Mouse (Mus musculus) heart, embryonic 14.5 days (tissue): ENCODE data around the gene Olfr96. TPM values are rescaled to one million over a fixed set of nuclear protein-coding genes. Genes with fewer than 3 reads are reported as not detected.

Source experiments
- ATAC-seq: fragments of 200-750 bp; cut with Nextera tagmentation; 2 replicates; pipeline ENCODE4 v1.8.0; 2017; ENCODE audit warnings: low read depth, moderate TSS enrichment; ENCODE audit not compliant: insufficient number of reproducible peaks, insufficient read depth, low FRiP score
- H3K27ac ChIP-seq, 2 experiments: fragments of 200-500 bp in 1 of 2; fragments of 300-500 bp in 1 of 2; sonication (generic) in 1 of 2; replicated peaks in 1 of 2; 2 replicates each; pipeline ENCODE4 v1.5.1; 2012 to 2014; ENCODE audit warnings: low read depth in 2 of 2, low read length in 2 of 2, control low read depth in 1 of 2, mild to moderate bottlenecking in 1 of 2, mixed read lengths in 1 of 2; ENCODE audit not compliant: control insufficient read depth in 1 of 2, insufficient read depth in 1 of 2
- H3K27me3 ChIP-seq: fragments of 300-500 bp; sonication (generic); 2 replicates; pipeline ENCODE4 v1.6.1; 2014; ENCODE audit warnings: mild to moderate bottlenecking, low read length, control low read depth; ENCODE audit not compliant: control insufficient read depth, insufficient read depth
- H3K36me3 ChIP-seq: fragments of 300-500 bp; sonication (generic); 2 replicates; pipeline ENCODE4 v1.6.1; 2014; ENCODE audit warnings: mild to moderate bottlenecking, control low read depth, low read length, mixed read lengths; ENCODE audit not compliant: control insufficient read depth, insufficient read depth
- H3K4me1 ChIP-seq, 2 experiments: fragments of 200-500 bp in 1 of 2; fragments of 300-500 bp in 1 of 2; sonication (generic) in 1 of 2; 2 replicates each; pipeline ENCODE4 v1.6.1; 2012 to 2014; ENCODE audit warnings: low read length in 2 of 2, control low read depth in 1 of 2, mixed read lengths in 1 of 2; ENCODE audit not compliant: control insufficient read depth in 2 of 2, insufficient read depth in 2 of 2
- H3K4me2 ChIP-seq: fragments of 300-500 bp; sonication (generic); 2 replicates; pipeline ENCODE4 v1.6.1; 2014; ENCODE audit warnings: mild to moderate bottlenecking, low read length
- H3K4me3 ChIP-seq, 2 experiments: fragments of 200-500 bp in 1 of 2; fragments of 300-500 bp in 1 of 2; sonication (generic) in 1 of 2; 2 replicates each; pipeline ENCODE4 v1.5.1; 2012 to 2014; ENCODE audit warnings: low read length in 2 of 2, mild to moderate bottlenecking in 2 of 2, control low read depth in 1 of 2, low read depth in 1 of 2, moderate library complexity in 1 of 2; ENCODE audit not compliant: control insufficient read depth in 1 of 2, insufficient read depth in 1 of 2
- H3K9ac ChIP-seq: fragments of 300-500 bp; sonication (generic); 2 replicates; pipeline ENCODE4 v1.6.1; 2014; ENCODE audit warnings: mild to moderate bottlenecking, low read length
- H3K9me3 ChIP-seq: fragments of 300-500 bp; sonication (generic); 2 replicates; pipeline ENCODE4 v1.6.1; 2016; ENCODE audit warnings: low read length, control low read depth; ENCODE audit not compliant: control insufficient read depth
- WGBS: fragments of 180-500 bp; shearing (Covaris S2); extraction: QIAGEN DNeasy Blood & Tissue Kit; methylation state at CpG from one replicate; pipeline ENCODE4 v1.1.7; 2014; 5-methylcytosine and 5-hydroxymethylcytosine counted together
- polyA plus RNA-seq: library from polyadenylated mRNA; unstranded; fragments of >200 nt; fragmentation: Nextera tagmentation; extraction: Ambion mirVana; gene quantifications from 2 replicates; pipeline ENCODE4 v1.2.1, GENCODE M21; 2014

Gene Olfr96
- not detected in 2 replicates for polyA plus RNA-seq

DNA sequence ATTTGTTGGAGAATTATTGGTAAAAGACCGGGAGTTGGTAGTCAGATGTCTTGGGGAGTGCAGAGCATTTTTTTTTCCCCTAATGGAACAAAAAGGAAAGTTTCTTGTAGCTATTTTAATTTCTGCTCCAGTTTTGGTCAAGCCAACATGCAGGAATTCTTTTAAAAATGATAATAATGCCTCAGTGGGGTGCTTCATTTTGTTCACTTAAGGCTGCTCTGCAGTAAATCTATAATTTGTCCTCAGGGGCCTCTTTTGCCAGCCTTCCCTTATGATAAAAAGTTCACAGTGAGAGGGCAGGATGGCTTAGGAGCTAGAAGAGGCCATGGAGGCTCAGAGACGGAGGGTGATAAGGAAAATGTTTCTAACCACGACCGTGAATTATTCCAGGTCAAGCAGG lies at the start of gene Olfr96:
Gene Olfr96, plus strand, starts transcription at position 301 of the 400 bp plus-strand sequence.
- Histone ChIP-seq H3K9me3 (peaks cover 6% of the 10 kb centered on the region; the same call in 1 of the 2 replicates), H3K4me3 (no peak within 1 kb of the TSS), H3K4me1 (no peaks in the 10 kb centered on the region), H3K27ac (no peak within 1 kb of the TSS), H3K36me3 (no peaks in the 10 kb centered on the region), H3K27me3 (no peaks in the 10 kb centered on the region), H3K9ac (no peak within 1 kb of the TSS), H3K4me2 (no peak within 1 kb of the TSS)
- WGBS, result 48% methylated on average over 4 of the region's 4 CpGs
- no peak for ATAC-seq

DNA sequence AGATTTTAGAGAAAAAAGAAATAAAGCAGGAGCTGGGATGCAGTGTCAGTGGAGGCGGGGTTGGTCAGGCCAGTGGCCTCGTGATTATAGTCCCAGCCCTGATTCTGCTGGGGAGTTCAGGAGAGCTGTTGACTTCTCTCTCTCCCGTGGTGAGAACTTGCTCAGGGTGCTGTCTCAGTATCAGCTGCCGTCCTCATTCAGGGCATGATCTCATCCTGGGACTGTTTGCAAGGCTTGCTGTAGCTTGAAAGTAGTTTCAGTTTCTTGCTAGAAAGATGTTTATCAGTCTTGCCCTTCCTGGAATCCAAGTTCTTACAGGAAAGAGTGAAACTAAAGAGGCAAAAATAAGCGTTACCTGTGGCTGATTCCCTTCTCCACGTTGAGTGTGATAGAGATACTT lies 34.5 kb upstream of the Olfr96 start:
- Histone ChIP-seq H3K27ac (no peak overlapping the region), H3K9ac (no peak overlapping the region), H3K4me3 (no peak overlapping the region), H3K4me1 (no peaks in the 10 kb centered on the region), H3K27me3 (no peaks in the 10 kb centered on the region), H3K4me2 (no peak overlapping the region), H3K9me3 (no peaks in the 10 kb centered on the region), H3K36me3 (no peaks in the 10 kb centered on the region)
- 25% methylated on average over 6 of the region's 6 CpGs for WGBS
- no peak for ATAC-seq

- no peaks in the 10 kb centered on the region for H3K9me3 ChIP-seq
- WGBS, result 31% methylated on average over 2 of the region's 2 CpGs
- no peak overlapping the region for H3K4me2 ChIP-seq
- no peak overlapping the region for H3K27ac ChIP-seq
- H3K4me3 ChIP-seq, result no peak overlapping the region
- no peaks in the 10 kb centered on the region for H3K36me3 ChIP-seq
- ATAC-seq, result no peak
- no peak overlapping the region for H3K9ac ChIP-seq
- H3K27me3 ChIP-seq, result peaks cover 12% of the 10 kb centered on the region
- no peaks in the 10 kb centered on the region for H3K4me1 ChIP-seq
Observed at GRCm38 (mm10) chr17:37190711-37191110, 29.2 kb upstream of the Olfr96 start.

GRCm38 (mm10) chr17:37193032-37193431 lies 26.9 kb upstream of the Olfr96 start:
- Histone ChIP-seq H3K27me3 (peaks cover 34% of the 10 kb centered on the region), H3K36me3 (no peaks in the 10 kb centered on the region), H3K9ac (no peak overlapping the region), H3K4me3 (no peak overlapping the region), H3K9me3 (no peaks in the 10 kb centered on the region), H3K4me2 (no peak overlapping the region), H3K4me1 (peaks cover 0 to 11% of the 10 kb centered on the region in 2 experiments; a peak in 2 of 4 replicates), H3K27ac (no peak overlapping the region)
- no peak for ATAC-seq

DNA sequence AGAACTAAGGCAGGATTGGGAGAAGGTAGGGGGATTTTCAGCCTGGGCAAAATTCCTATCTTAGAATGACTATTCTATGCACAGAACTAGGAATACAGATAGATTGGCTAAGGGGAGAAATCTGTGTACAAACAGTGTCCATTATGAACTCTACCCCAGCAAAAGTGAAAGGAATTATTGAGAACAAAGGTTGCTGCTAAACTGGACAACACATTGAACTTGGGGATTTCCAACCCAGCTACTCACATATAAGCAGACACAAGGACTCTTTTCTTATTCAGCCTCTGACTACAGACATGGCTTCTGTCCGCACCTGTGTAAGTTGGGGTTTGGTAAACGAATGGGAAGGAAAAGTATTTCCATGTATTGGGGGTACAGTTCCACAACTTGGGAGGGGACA lies 26.3 kb upstream of the Olfr96 start, which contains the start of gene Ubd:
Gene Ubd, plus strand, starts transcription at position 237 of the 400 bp plus-strand sequence.
- H3K27me3 ChIP-seq, result peaks cover 40% of the 10 kb centered on the region
- H3K36me3 ChIP-seq, result no peaks in the 10 kb centered on the region
- H3K9ac ChIP-seq, result no peak within 1 kb of the TSS
- 69% methylated on average over 2 of the region's 2 CpGs for WGBS
- no peak within 1 kb of the TSS for H3K4me2 ChIP-seq
- H3K9me3 ChIP-seq, result no peaks in the 10 kb centered on the region
- peaks cover 0 to 11% of the 10 kb centered on the region in 2 experiments; a peak in 2 of 4 replicates for H3K4me1 ChIP-seq
- no peak for ATAC-seq
- H3K27ac ChIP-seq, result no peak within 1 kb of the TSS
- H3K4me3 ChIP-seq, result no peak within 1 kb of the TSS

DNA sequence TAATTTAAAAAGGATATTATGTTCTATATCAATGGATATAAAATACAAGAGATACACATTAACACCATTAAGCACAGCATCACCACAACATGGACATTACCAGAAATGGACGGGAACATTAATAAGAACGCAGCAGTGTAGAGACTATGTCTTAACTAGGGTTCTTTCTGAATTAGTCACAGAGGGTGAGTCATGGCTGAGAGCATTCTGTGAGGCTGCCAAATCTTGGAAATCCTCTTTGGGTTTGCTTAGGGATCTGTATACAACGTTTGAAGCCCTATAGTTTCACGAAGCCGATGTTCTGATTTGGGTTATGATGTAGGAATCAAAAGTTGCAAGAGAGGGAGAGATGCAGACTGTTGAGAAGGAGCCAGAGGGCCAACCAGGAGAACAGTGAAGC lies 25.2 kb upstream of the Olfr96 start:
- Histone ChIP-seq H3K27ac (no peak overlapping the region), H3K9ac (no peak overlapping the region), H3K4me1 (peaks cover 0 to 11% of the 10 kb centered on the region in 2 experiments; a peak in 2 of 4 replicates), H3K36me3 (no peaks in the 10 kb centered on the region), H3K4me3 (no peak overlapping the region), H3K27me3 (peaks cover 49% of the 10 kb centered on the region), H3K9me3 (no peaks in the 10 kb centered on the region), H3K4me2 (no peak overlapping the region)
- no peak for ATAC-seq
- 80% methylated on average over 5 of the region's 5 CpGs for WGBS

- H3K9me3 ChIP-seq, result no peaks in the 10 kb centered on the region
- peak; percentile 21; the same call in 1 of the 2 replicates for ATAC-seq
- peak overlapping the region; percentile 13; the same call in 1 of the 2 replicates for H3K9ac ChIP-seq
- H3K4me2 ChIP-seq, result peak overlapping the region; percentile 88
- peaks cover 0 to 11% of the 10 kb centered on the region in 2 experiments; a peak in 2 of 4 replicates for H3K4me1 ChIP-seq
- H3K4me3 ChIP-seq, result peak overlapping the region; percentile 39 to 46
- no peaks in the 10 kb centered on the region for H3K36me3 ChIP-seq
- H3K27me3 ChIP-seq, result peaks cover 52% of the 10 kb centered on the region
- 1% methylated on average over 77 of the region's 77 CpGs for WGBS
- no peak overlapping the region for H3K27ac ChIP-seq
Observed at GRCm38 (mm10) chr17:37196845-37197724, 22.9 kb upstream of the Olfr96 start.
